Mouse (Mus musculus) limb, embryonic 12.5 days (tissue): ENCODE results near the gene Olfr348. TPM values are rescaled to one million over a fixed set of nuclear protein-coding genes. Genes with fewer than 3 reads are reported as not detected.

Source experiments
- ATAC-seq: fragments of 200-750 bp; cut with Nextera tagmentation; 2 replicates; pipeline ENCODE4 v1.8.0; 2017; ENCODE audit warnings: low read depth, moderate TSS enrichment; ENCODE audit not compliant: insufficient number of reproducible peaks, insufficient read depth, low FRiP score, low TSS enrichment
- H3K27ac ChIP-seq: fragments of 300-500 bp; sonication (generic); 2 replicates; pipeline ENCODE4 v1.5.1; 2016; ENCODE audit warnings: mild to moderate bottlenecking, moderate library complexity
- H3K27me3 ChIP-seq: fragments of 300-500 bp; sonication (generic); 2 replicates; pipeline ENCODE4 v1.6.1; 2016; ENCODE audit warnings: mild to moderate bottlenecking, moderate library complexity
- H3K36me3 ChIP-seq: fragments of 300-500 bp; sonication (generic); 2 replicates; pipeline ENCODE4 v1.6.1; 2016; ENCODE audit warnings: mild to moderate bottlenecking, moderate library complexity
- H3K4me1 ChIP-seq: fragments of 300-500 bp; sonication (generic); replicated peaks from 2 replicates; pipeline ENCODE4 v1.6.1; 2016
- H3K4me2 ChIP-seq: fragments of 300-500 bp; sonication (generic); 2 replicates; pipeline ENCODE4 v1.6.1; 2016; ENCODE audit warnings: mild to moderate bottlenecking, moderate library complexity
- H3K4me3 ChIP-seq: fragments of 300-500 bp; sonication (generic); replicated peaks from 2 replicates; pipeline ENCODE4 v1.5.1; 2016; ENCODE audit warnings: mild to moderate bottlenecking
- H3K9ac ChIP-seq: fragments of 300-500 bp; sonication (generic); replicated peaks from 2 replicates; pipeline ENCODE4 v1.6.1; 2016; ENCODE audit warnings: mild to moderate bottlenecking, moderate library complexity
- H3K9me3 ChIP-seq: fragments of 300-500 bp; sonication (generic); 2 replicates; pipeline ENCODE4 v1.6.1; 2016; ENCODE audit warnings: mild to moderate bottlenecking, moderate library complexity
- WGBS: fragments of 180-500 bp; shearing (Covaris S2); methylation state at CpG from one replicate; pipeline ENCODE4 v1.1.7; 2016; 5-methylcytosine and 5-hydroxymethylcytosine counted together
- polyA plus RNA-seq: library from polyadenylated mRNA; unstranded; fragments of >200 nt; fragmentation: Nextera tagmentation; extraction: Ambion mirVana; gene quantifications from 2 replicates; pipeline ENCODE4 v1.2.1, GENCODE M21; 2016

Gene Olfr348
- polyA plus RNA-seq, result not detected in 2 replicates

- H3K4me3 ChIP-seq, result no peak within 1 kb of the TSS
- H3K9ac ChIP-seq, result no peak within 1 kb of the TSS
- H3K36me3 ChIP-seq, result no peaks in the 10 kb centered on the region
- no peak within 1 kb of the TSS for H3K4me2 ChIP-seq
- no peaks in the 10 kb centered on the region for H3K27me3 ChIP-seq
- 79% methylated on average over 2 of the region's 2 CpGs for WGBS
- H3K4me1 ChIP-seq, result no peaks in the 10 kb centered on the region
- H3K27ac ChIP-seq, result no peak within 1 kb of the TSS
- ATAC-seq, result no peak
- peaks cover 9% of the 10 kb centered on the region for H3K9me3 ChIP-seq
Observed at GRCm38 (mm10) chr2:36783976-36784375, at the start of gene Olfr348. Gene Olfr348, plus strand, starts transcription at chr2:36784276.

- 59% methylated on average over 3 of the region's 3 CpGs for WGBS
- Histone ChIP-seq H3K9ac (no peak overlapping the region), H3K36me3 (no peaks in the 10 kb centered on the region), H3K4me3 (no peak overlapping the region), H3K27ac (no peak overlapping the region), H3K27me3 (no peaks in the 10 kb centered on the region), H3K4me2 (no peak overlapping the region), H3K4me1 (no peaks in the 10 kb centered on the region), H3K9me3 (0 out of 2 replicates have a peak, but pooled peaks cover 6% of the 10 kb centered on the region)
- ATAC-seq, result no peak
Observed at GRCm38 (mm10) chr2:36736226-36736625, 47.9 kb upstream of the Olfr348 start.

GRCm38 (mm10) chr2:36790238-36790637, 6.2 kb downstream of the Olfr348 start, which contains the start of gene Olfr50:
Gene Olfr50, plus strand, starts transcription at chr2:36790538.
- Histone ChIP-seq H3K9ac (no peak within 1 kb of the TSS), H3K27me3 (no peaks in the 10 kb centered on the region), H3K9me3 (peaks cover 26% of the 10 kb centered on the region), H3K4me3 (no peak within 1 kb of the TSS), H3K4me2 (no peak within 1 kb of the TSS), H3K4me1 (no peaks in the 10 kb centered on the region), H3K27ac (no peak within 1 kb of the TSS), H3K36me3 (no peaks in the 10 kb centered on the region)
- WGBS, result 82% methylated on average over 2 of the region's 2 CpGs
- ATAC-seq, result no peak

- WGBS, result 74% methylated on average over 1 of the region's 1 CpGs
- H3K9me3 ChIP-seq, result peaks cover 35% of the 10 kb centered on the region
- H3K27me3 ChIP-seq, result no peaks in the 10 kb centered on the region
- H3K27ac ChIP-seq, result no peak within 1 kb of the TSS
- no peak within 1 kb of the TSS for H3K4me2 ChIP-seq
- no peak within 1 kb of the TSS for H3K4me3 ChIP-seq
- no peak within 1 kb of the TSS for H3K9ac ChIP-seq
- no peak for ATAC-seq
- H3K36me3 ChIP-seq, result no peaks in the 10 kb centered on the region
- H3K4me1 ChIP-seq, result no peaks in the 10 kb centered on the region
Observed at GRCm38 (mm10) chr2:36816932-36817331, 32.9 kb downstream of the Olfr348 start, which contains the start of gene Olfr3. Gene Olfr3, minus strand, starts transcription at chr2:36817032.

Other genes with a start within 250 kb of the Olfr348 start
- not detected in 2 replicates for gene Olfr344, start 217.6 kb upstream of the Olfr348 start, polyA plus RNA-seq
- gene Olfr345, start 144.2 kb upstream of the Olfr348 start, polyA plus RNA-seq, result not detected in 2 replicates
- not detected in 2 replicates for gene Olfr346, start 98.5 kb upstream of the Olfr348 start, polyA plus RNA-seq
- not detected in 2 replicates for gene Olfr347, start 52.4 kb upstream of the Olfr348 start, polyA plus RNA-seq
- gene Olfr50, start 6.3 kb downstream of the Olfr348 start, polyA plus RNA-seq, result not detected in 2 replicates
- gene Olfr3, start 32.8 kb downstream of the Olfr348 start, polyA plus RNA-seq, result not detected in 2 replicates
- not detected in 2 replicates for gene Olfr350, start 62.0 kb downstream of the Olfr348 start, polyA plus RNA-seq
- not detected in 2 replicates for gene Olfr351, start 78.4 kb downstream of the Olfr348 start, polyA plus RNA-seq
- not detected in 2 replicates for gene Olfr352, start 84.2 kb downstream of the Olfr348 start, polyA plus RNA-seq
- not detected in 2 replicates for gene Olfr353, start 108.7 kb downstream of the Olfr348 start, polyA plus RNA-seq
- not detected in 2 replicates for gene Olfr354, start 121.4 kb downstream of the Olfr348 start, polyA plus RNA-seq
- gene Olfr355, start 144.6 kb downstream of the Olfr348 start, polyA plus RNA-seq, result not detected in 2 replicates
- not detected in 2 replicates for gene Olfr356, start 152.8 kb downstream of the Olfr348 start, polyA plus RNA-seq
- gene Olfr357, start 209.6 kb downstream of the Olfr348 start, polyA plus RNA-seq, result not detected in 2 replicates
- not detected in 2 replicates for gene Olfr358, start 225.1 kb downstream of the Olfr348 start, polyA plus RNA-seq